Mouse (Mus musculus) 3134 (cell line): ENCODE results near the gene Bcor.

Experiments
- DNase-seq: peaks from one replicate; pipeline ENCODE4 v3.0.0-alpha.2; 2011; ENCODE audit warnings: low spot score; ENCODE audit not compliant: insufficient read length; ENCODE audit errors: extremely low read depth

The Bcor gene

GRCm38 (mm10) chrX:12128165-12129083 is 31.7 kb downstream of the Bcor start:
- DNase-seq: peak; percentile 87

DNA sequence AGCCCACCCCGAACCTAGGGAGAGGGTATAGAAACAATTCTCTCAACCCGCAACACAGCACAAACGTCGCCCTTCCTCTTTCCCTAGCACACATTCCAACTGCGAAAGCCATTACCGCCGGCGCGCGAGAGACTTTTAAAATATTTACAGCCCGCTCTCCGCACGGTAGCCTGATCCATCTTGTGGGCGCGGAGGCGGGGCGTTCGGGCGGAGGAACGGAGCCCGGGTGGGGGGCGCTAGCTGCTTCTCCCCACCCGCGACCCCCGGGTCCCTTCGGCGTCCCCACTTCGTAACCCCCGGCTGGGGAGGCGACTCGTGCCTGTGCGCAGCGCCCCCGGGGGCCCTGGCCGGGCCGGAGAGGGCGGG is 32.4 kb downstream of the Bcor start:
- no peak for DNase-seq

- no peak for DNase-seq
Observed at GRCm38 (mm10) chrX:12127106-12127670, 33.0 kb downstream of the Bcor start.

- DNase-seq: no peak
Observed at GRCm38 (mm10) chrX:12126408-12127105, 33.6 kb downstream of the Bcor start.

GRCm38 (mm10) chrX:12124571-12124970 is 35.6 kb downstream of the Bcor start:
- no peak for DNase-seq

DNA sequence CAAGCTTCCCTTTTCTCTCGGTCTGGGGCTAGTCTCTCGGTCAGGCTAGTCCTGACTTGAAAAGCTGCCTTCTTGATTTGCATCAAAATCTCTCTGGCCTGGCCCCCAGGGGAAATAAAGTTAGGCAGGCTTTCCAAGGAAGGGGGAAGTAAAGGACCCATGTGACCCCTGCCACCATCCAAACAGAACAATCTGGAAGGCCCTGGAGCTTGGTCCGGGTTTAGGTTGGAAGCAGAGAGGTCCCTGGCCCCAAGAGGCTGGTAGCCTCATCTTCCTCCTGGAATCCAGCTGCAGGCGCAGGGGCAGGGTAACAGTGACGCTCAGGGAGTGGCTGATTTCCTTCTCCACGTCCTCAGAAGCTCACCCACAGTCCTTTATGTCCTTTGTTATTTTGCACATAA is 36.5 kb downstream of the Bcor start:
- DNase-seq: no peak

DNA sequence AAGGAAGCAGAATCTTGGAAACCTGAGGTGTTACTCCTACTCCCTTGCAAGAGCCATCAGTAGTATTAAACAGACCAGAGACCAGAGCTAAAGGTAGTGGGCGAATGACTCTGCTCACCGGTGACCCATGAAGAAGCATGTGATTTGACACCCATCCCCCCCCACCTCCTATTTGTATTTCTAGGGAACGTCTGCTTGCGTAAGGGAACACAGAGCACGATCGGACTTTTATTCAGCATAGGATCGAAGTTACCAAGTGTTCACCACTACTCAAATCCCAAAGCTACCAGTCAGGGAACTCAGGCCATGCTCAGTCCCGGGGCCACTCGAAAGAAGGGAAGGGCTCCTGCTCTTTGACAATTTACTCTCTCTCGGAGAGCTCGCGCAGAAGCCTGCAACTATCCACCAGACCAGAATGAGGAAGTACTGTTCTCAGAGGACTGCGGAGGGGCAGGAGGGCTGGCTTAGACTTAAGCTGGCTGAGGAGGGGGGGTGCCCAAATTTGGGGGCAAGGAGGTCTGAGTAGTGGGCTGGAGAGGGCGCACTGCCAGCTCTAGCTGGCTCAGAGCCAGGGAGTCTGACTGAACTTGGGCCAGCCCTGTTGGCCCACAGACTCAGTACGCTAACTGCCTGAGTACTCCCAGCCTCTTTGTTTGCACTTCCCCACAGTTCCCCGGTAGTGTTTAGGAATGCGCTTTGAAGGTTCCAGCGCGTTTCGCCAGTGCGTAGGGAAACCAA is 37.4 kb downstream of the Bcor start:
- DNase-seq: no peak

DNA sequence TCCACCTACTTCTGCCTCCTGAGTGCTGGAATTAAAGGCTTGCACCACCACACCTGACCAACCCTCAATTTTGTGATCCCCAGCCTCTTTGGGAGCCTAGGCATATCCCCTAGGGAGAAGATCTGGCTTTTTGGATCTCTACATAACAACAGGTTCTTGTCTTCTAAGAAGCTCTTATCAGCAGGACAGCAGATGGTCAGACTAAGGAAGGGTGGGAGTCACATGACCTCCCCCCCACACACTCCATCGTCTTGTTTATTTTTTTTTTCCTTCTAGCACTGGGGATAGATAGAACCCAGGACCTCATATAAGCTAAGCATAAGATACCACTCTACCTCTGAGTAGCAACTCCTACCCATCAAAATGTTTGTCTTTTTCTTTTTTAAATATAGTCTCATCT is 40.7 kb downstream of the Bcor start:
- DNase-seq: no peak

DNA sequence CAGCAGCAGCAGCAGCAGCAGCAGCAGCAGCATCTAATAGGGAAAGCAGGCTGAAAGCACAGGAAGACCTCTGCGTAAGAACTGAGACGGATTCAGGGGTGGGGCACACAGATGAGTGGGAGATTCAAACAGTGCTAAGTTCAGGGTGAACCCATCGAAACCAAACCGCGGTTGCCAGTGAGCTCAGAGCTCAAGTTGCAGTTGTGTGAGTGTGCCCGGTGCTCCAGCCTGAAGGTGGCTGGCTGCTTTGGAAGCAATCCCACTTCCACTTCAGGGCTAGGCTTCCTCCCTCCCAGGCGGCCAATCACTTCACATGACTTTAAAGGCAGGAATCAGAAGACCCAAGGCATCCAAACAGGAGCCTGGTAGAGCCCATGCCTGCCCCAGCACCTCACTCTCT is 44.0 kb downstream of the Bcor start:
- DNase-seq: peak; percentile 59

GRCm38 (mm10) chrX:12112166-12112565 is 48.0 kb downstream of the Bcor start:
- peak; percentile 19 for DNase-seq

- no peak for DNase-seq
Observed at GRCm38 (mm10) chrX:12110518-12110917, 49.6 kb downstream of the Bcor start.

DNA sequence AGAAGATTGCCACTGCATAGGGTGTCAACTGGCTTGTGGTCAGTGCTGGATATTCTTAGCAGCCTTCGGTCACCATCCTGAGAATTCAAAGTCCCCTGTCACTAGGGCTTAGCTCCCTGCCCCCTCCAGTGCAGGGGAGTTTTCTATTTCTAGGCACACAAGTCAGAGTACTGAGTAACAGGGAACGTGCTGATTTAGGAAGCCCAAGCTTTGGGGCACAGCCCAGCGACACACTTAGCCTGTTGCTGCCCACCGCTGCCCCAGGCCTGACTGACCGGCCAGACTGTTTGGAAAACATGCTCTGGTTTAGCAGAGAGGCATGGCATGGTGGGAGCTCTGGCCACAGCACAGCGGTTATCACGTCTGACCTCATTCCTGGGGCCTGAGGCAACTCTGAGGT is 54.8 kb downstream of the Bcor start:
- no peak for DNase-seq

DNA sequence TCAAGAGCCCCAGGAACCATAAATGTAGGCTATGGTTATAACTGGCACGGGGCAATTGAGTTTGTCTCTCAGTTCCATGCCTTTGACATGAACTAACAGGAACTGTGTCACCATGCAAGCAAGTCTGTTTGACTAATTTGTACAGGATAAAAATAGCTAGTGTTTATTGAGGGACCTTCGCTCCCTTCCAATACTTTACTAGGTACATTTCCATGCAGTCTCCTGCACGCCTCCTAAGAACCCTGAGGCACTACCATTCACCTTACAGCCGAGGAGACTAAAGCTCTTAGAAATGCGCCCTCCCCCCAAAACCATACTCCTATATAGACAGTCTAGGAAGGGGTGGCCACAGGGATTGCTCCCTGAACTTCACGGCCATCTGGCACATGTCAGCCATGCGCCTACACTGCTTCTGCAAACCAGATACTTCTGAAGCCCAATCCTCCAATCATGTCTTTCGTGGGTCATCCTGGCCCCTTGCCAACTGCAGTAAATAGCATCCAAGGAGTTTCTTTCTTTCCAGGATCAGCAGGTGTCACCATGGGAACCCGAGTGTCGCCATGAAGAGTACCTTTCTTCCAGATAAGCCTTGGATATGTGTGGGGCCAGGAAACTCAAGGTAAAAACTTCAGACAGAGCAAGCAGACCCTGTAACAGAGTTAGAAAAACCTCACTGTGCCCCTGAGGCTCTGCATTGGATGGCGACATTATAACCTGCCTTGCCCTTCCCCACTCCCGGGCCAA is 63.2 kb downstream of the Bcor start:
- DNase-seq: no peak

DNA sequence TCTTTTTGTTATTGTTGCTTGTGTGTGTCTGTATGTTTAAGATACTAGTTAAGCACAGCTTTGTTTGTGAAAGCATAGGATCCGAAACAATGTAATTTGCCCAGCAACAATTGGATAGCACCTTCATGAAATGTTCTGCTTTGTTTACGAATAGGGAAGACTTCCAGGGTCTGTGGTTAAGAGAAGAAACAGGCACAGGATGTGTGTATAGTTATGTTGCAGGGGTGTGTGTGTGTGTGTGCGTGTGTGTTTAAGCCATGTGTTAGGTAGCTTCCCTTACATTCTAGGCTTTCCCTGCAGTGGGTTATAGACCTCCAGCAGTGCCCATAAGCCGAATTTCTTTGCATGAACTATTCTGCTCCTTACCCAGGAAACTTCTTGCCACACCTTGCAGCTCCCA is 66.8 kb downstream of the Bcor start:
- no peak for DNase-seq

GRCm38 (mm10) chrX:12091431-12092061 is 68.6 kb downstream of the Bcor start:
- peak; percentile 79 for DNase-seq

DNA sequence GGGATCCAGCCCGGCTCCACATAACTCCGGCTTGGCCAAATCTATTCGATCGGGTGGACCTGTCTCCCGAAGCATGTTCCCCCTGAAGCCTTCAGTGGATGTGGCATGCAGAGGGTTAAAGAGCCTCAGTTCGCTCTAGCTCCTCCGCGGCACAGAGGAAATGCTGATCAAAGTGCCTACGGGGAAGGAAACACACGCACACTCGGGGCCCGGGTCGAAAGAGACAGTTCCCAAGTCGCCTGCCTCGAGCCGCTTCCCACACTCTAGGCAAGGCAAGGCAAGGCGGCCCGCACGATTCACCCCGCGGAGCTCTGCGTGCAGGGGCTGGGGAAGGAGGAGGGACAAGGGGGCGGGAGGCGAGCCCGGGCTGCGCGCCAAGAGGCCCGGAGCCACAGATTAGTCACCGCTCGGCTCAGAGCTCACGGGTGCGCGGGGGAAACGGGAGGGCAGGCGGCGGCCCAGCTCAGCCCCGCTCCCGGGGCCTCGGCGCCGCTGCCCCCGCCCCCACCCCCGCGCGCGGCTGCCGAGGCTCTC is 69.2 kb downstream of the Bcor start:
- DNase-seq: peak; percentile 85

GRCm38 (mm10) chrX:12090151-12090870 is 69.8 kb downstream of the Bcor start:
- peak; percentile 84 for DNase-seq

GRCm38 (mm10) chrX:12089353-12090081 is 70.6 kb downstream of the Bcor start:
- peak; percentile 87 for DNase-seq
